Mouse (Mus musculus) limb, embryonic 15.5 days (tissue): ENCODE measurements around the gene Carns1. TPM values are rescaled to one million over a fixed set of nuclear protein-coding genes. Genes with fewer than 3 reads are reported as not detected.
A peak's percentile ranks its signal among the peaks of the same experiment; 100 is the strongest.

Source experiments
- ATAC-seq: fragments of 200-750 bp; cut with Nextera tagmentation; 2 replicates; pipeline ENCODE4 v1.8.0; 2017; ENCODE audit warnings: low read depth, moderate TSS enrichment; ENCODE audit not compliant: insufficient number of reproducible peaks, low FRiP score, low TSS enrichment
- H3K27ac ChIP-seq: fragments of 300-500 bp; sonication (generic); 2 replicates; pipeline ENCODE4 v1.5.1; 2015; ENCODE audit warnings: moderate library complexity, mild to moderate bottlenecking, inconsistent platforms
- H3K27me3 ChIP-seq: fragments of 300-500 bp; sonication (generic); 2 replicates; pipeline ENCODE4 v1.6.1; 2015; ENCODE audit warnings: inconsistent platforms
- H3K36me3 ChIP-seq: fragments of 300-500 bp; sonication (generic); 2 replicates; pipeline ENCODE4 v1.6.1; 2015; ENCODE audit warnings: inconsistent platforms
- H3K4me1 ChIP-seq: fragments of 300-500 bp; sonication (generic); 2 replicates; pipeline ENCODE4 v1.6.1; 2015; ENCODE audit warnings: inconsistent platforms
- H3K4me2 ChIP-seq: fragments of 300-500 bp; sonication (generic); 2 replicates; pipeline ENCODE4 v1.6.1; 2015; ENCODE audit warnings: mild to moderate bottlenecking, inconsistent platforms
- H3K4me3 ChIP-seq: fragments of 300-500 bp; sonication (generic); 2 replicates; pipeline ENCODE4 v1.5.1; 2015; ENCODE audit warnings: mild to moderate bottlenecking, inconsistent platforms
- H3K9ac ChIP-seq: fragments of 300-500 bp; sonication (generic); 2 replicates; pipeline ENCODE4 v1.6.1; 2015; ENCODE audit warnings: inconsistent platforms
- H3K9me3 ChIP-seq: fragments of 300-500 bp; sonication (generic); 2 replicates; pipeline ENCODE4 v1.6.1; 2016; ENCODE audit warnings: inconsistent platforms
- WGBS: fragments of 180-500 bp; shearing (Covaris S2); methylation state at CpG from one replicate; pipeline ENCODE4 v1.1.7; 2015; 5-methylcytosine and 5-hydroxymethylcytosine counted together
- polyA plus RNA-seq: library from polyadenylated mRNA; unstranded; fragments of >200 nt; fragmentation: Nextera tagmentation; extraction: Ambion mirVana; gene quantifications from 2 replicates; pipeline ENCODE4 v1.2.1, GENCODE M21; 2015

The Carns1 gene
- polyA plus RNA-seq, 1 experiment from 2014 or later: 1.8 TPM

DNA sequence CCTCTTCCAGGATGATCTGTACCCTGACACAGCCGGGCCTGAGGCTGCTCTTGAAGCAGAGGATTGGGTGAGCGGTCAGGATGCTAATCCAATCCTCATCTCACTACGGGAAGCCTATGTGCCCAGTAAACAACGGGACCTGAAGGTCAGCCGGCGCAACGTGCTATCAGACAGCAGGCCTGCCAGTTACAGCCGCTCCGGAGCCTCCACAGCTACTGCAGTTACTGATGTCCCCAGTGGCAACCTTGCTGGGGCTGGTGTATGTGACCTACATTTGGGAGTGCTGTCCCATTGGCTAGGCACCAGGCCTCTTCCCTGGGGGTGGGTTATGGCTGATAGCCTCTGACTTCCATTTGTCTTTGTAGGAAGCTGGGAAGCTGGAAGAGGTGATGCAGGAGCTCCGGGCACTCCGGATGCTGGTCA, 22.0 kb downstream of the Carns1 start, which contains the start of gene Ptprcap:
TSS of gene Ptprcap (plus strand) at position 373 of the 423 bp plus-strand sequence.
- Histone ChIP-seq H3K9ac (no peak within 1 kb of the TSS), H3K27me3 (no peaks in the 10 kb centered on the region), H3K4me2 (no peak within 1 kb of the TSS), H3K4me3 (no peak within 1 kb of the TSS), H3K27ac (no peak within 1 kb of the TSS), H3K9me3 (no peaks in the 10 kb centered on the region), H3K4me1 (peaks cover 15% of the 10 kb centered on the region), H3K36me3 (peaks cover 70% of the 10 kb centered on the region)
- 72% methylated on average over 11 of the region's 11 CpGs for WGBS
- ATAC-seq: no peak

DNA sequence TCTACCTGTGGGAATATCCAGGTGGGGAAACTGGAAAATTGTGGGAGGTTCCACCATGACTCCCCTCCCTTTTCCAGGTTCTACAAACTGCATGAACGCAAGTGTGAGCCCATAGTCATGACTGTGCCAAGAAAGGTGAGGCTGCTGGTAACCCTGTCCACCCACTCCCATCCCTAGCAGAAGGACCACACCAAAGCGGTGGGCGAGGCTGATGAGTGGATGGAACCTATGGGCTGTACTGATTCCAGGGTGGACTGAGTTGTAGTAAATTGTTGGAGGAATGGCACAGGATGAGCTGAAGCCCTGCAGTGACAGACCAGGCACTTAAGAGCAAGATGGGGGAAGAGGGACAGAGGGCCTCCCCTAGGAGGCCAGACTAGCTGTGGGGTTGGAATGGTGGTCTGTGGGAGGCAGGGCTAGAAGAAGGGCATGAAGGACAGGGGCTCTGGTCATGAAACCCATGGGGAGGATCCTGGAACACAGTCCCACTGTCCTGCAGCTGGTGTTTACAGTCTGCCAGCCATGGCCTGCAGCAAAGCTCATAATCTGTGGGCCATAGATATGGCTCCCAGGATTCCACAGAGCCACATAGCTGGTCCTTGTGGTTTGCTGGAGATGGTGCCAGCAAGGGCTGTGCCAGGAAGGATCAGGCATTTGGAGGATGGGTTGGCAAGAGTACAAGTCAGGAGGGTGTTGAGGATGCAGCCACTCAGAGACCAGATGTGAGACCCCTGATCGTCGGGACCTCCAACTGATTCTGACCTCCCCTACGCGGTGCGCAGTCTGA, 22.6 kb downstream of the Carns1 start:
- 85% methylated on average over 8 of the region's 8 CpGs for WGBS
- Histone ChIP-seq H3K9ac (no peak overlapping the region), H3K27ac (no peak overlapping the region), H3K4me3 (no peak overlapping the region), H3K4me1 (peaks cover 20% of the 10 kb centered on the region), H3K4me2 (no peak overlapping the region), H3K27me3 (no peaks in the 10 kb centered on the region), H3K36me3 (peaks cover 64% of the 10 kb centered on the region), H3K9me3 (no peaks in the 10 kb centered on the region)
- ATAC-seq: no peak

- Histone ChIP-seq H3K9ac (no peak overlapping the region), H3K4me1 (peaks cover 22% of the 10 kb centered on the region), H3K27me3 (no peaks in the 10 kb centered on the region), H3K4me2 (no peak overlapping the region), H3K4me3 (no peak overlapping the region), H3K36me3 (peaks cover 57% of the 10 kb centered on the region), H3K27ac (no peak overlapping the region), H3K9me3 (no peaks in the 10 kb centered on the region)
- no peak for ATAC-seq
- 90% methylated on average over 5 of the region's 5 CpGs for WGBS
These were observed 23.4 kb downstream of the Carns1 start for GRCm38 (mm10) chr19:4151898-4152297.

DNA sequence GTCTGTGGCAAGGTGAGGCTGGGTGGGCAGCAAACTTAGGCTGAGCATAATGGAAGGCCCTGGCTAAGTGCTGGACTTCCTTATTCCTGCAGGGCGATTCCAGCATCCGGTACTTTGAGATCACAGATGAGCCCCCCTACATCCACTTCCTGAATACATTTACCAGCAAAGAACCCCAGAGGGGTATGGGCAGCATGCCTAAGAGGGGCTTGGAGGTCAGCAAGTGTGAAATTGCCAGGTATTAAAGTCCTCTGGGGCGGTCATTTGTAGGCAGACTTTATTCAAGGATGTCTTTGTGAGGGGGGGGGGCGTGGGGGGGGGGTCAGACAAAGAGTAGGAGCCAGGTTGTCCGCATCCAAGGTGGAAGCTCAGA, 23.8 kb downstream of the Carns1 start:
- Histone ChIP-seq H3K9me3 (no peaks in the 10 kb centered on the region), H3K36me3 (peaks cover 53% of the 10 kb centered on the region)
- ATAC-seq: no peak

GRCm38 (mm10) chr19:4150567-4151487, 24.5 kb downstream of the Carns1 start:
- no peak overlapping the region for H3K4me2 ChIP-seq
- H3K4me3 ChIP-seq: no peak overlapping the region
- H3K27ac ChIP-seq: no peak overlapping the region
- peaks cover 46% of the 10 kb centered on the region for H3K36me3 ChIP-seq
- 89% methylated on average over 22 of the region's 22 CpGs for WGBS
- no peak overlapping the region for H3K9ac ChIP-seq
- no peaks in the 10 kb centered on the region for H3K27me3 ChIP-seq
- H3K4me1 ChIP-seq: peaks cover 22% of the 10 kb centered on the region
- no peaks in the 10 kb centered on the region for H3K9me3 ChIP-seq
- no peak for ATAC-seq

More for the DNA sequence above, 23.8 kb downstream of the Carns1 start:
- H3K9ac ChIP-seq: no peak overlapping the region
- peaks cover 22% of the 10 kb centered on the region for H3K4me1 ChIP-seq
- H3K4me3 ChIP-seq: no peak overlapping the region
- H3K27ac ChIP-seq: no peak overlapping the region
- WGBS: 65% methylated on average over 5 of the region's 5 CpGs
- H3K4me2 ChIP-seq: no peak overlapping the region
- H3K27me3 ChIP-seq: no peaks in the 10 kb centered on the region

DNA sequence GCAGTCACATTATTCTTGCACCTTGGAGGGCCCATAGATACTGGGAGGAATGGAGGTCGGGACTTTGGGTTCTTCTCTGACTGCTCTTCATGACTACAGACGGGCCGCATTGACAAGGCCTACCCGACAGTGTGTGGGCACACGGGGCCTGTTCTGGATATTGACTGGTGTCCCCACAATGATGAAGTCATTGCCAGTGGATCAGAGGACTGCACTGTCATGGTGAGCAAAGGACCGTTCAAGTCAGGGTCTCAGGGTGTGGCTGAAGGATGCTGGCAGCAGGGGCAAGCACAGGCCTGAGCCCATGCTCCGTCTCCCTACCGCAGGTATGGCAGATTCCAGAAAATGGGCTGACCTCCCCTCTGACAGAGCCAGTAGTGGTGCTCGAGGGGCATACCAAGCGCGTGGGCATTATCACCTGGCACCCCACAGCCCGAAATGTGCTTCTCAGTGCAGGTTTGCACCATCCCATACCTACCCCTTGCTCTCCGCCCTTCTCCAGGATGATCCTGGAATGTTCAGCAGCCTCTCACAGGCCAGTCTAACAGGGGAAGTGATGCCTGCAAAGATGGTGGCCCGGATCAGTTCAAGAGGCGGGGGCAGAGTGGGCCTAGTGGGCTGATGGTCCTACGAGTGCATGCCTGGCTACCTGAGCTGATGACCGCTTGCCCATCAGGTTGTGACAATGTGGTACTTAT, 25.4 kb downstream of the Carns1 start:
- H3K27ac ChIP-seq: no peak overlapping the region
- peak overlapping the region; percentile 92 for H3K4me3 ChIP-seq
- peaks cover 39% of the 10 kb centered on the region for H3K36me3 ChIP-seq
- no peak for ATAC-seq
- no peaks in the 10 kb centered on the region for H3K27me3 ChIP-seq
- no peaks in the 10 kb centered on the region for H3K9me3 ChIP-seq
- H3K4me2 ChIP-seq: peak overlapping the region; percentile 81
- H3K4me1 ChIP-seq: peaks cover 22% of the 10 kb centered on the region
- WGBS: 93% methylated on average over 17 of the region's 17 CpGs
- no peak overlapping the region for H3K9ac ChIP-seq

- H3K4me2 ChIP-seq: peak overlapping the region; percentile 81
- H3K9me3 ChIP-seq: no peaks in the 10 kb centered on the region
- H3K27me3 ChIP-seq: no peaks in the 10 kb centered on the region
- 85% methylated on average over 11 of the region's 11 CpGs for WGBS
- ATAC-seq: no peak
- peaks cover 22% of the 10 kb centered on the region for H3K4me1 ChIP-seq
- peaks cover 39% of the 10 kb centered on the region for H3K36me3 ChIP-seq
- peak overlapping the region; percentile 81 for H3K27ac ChIP-seq
- peak overlapping the region; percentile 90 for H3K9ac ChIP-seq
- peak overlapping the region; percentile 92 for H3K4me3 ChIP-seq
These were observed 26.0 kb downstream of the Carns1 start for GRCm38 (mm10) chr19:4149283-4149682.

- 2% methylated on average over 8 of the region's 8 CpGs for WGBS
- peak overlapping the region; percentile 92 for H3K4me3 ChIP-seq
- peak; percentile 20 for ATAC-seq
These were observed 26.5 kb downstream of the Carns1 start for GRCm38 (mm10) chr19:4148819-4149218.

GRCm38 (mm10) chr19:4148491-4148806, 26.8 kb downstream of the Carns1 start, which contains the start of gene Coro1b:
Gene Coro1b, plus strand, starts transcription at chr19:4148619.
- Histone ChIP-seq H3K4me3 (peak within 1 kb of the TSS; percentile 92), H3K36me3 (peaks cover 34% of the 10 kb centered on the region), H3K9ac (peak within 1 kb of the TSS; percentile 90), H3K4me1 (peaks cover 22% of the 10 kb centered on the region), H3K27ac (peak within 1 kb of the TSS; percentile 81), H3K4me2 (peak within 1 kb of the TSS; percentile 81), H3K27me3 (no peaks in the 10 kb centered on the region), H3K9me3 (no peaks in the 10 kb centered on the region)
- ATAC-seq: peak; percentile 92
- WGBS: under 1% methylated on average over 33 of the region's 33 CpGs

More at GRCm38 (mm10) chr19:4148819-4149218, 26.5 kb downstream of the Carns1 start:
- H3K4me1 ChIP-seq: peaks cover 22% of the 10 kb centered on the region
- no peaks in the 10 kb centered on the region for H3K9me3 ChIP-seq
- H3K27me3 ChIP-seq: no peaks in the 10 kb centered on the region
- H3K4me2 ChIP-seq: peak overlapping the region; percentile 81
- peaks cover 38% of the 10 kb centered on the region for H3K36me3 ChIP-seq
- H3K9ac ChIP-seq: peak overlapping the region; percentile 90
- peak overlapping the region; percentile 81 for H3K27ac ChIP-seq

GRCm38 (mm10) chr19:4147782-4148490, 27.3 kb downstream of the Carns1 start:
- Histone ChIP-seq H3K4me1 (peaks cover 22% of the 10 kb centered on the region), H3K4me2 (peak overlapping the region; percentile 81), H3K9ac (peak overlapping the region; percentile 90; the same call in 1 of the 2 replicates), H3K9me3 (no peaks in the 10 kb centered on the region), H3K36me3 (peaks cover 29% of the 10 kb centered on the region), H3K27ac (peak overlapping the region; percentile 28), H3K27me3 (no peaks in the 10 kb centered on the region), H3K4me3 (peak overlapping the region; percentile 92)
- WGBS: 40% methylated on average over 9 of the region's 9 CpGs
- ATAC-seq: no peak

- peaks cover 21% of the 10 kb centered on the region for H3K36me3 ChIP-seq
- ATAC-seq: no peak
- no peaks in the 10 kb centered on the region for H3K9me3 ChIP-seq
- no peak overlapping the region for H3K4me2 ChIP-seq
- peaks cover 22% of the 10 kb centered on the region for H3K4me1 ChIP-seq
- H3K4me3 ChIP-seq: no peak overlapping the region
- WGBS: 48% methylated on average over 3 of the region's 3 CpGs
- H3K9ac ChIP-seq: no peak overlapping the region
- H3K27me3 ChIP-seq: no peaks in the 10 kb centered on the region
- no peak overlapping the region for H3K27ac ChIP-seq
These were observed 28.3 kb downstream of the Carns1 start for GRCm38 (mm10) chr19:4147022-4147405.
